Mouse (Mus musculus): ENCODE measurements around the gene Mrpl4. TPM values are rescaled to one million over a fixed set of nuclear protein-coding genes. Genes with fewer than 3 reads are reported as not detected.
"Not testable (repeated sequence)": the region's sequence is repeated elsewhere in the genome, so short reads cannot be mapped to it uniquely, and the experiment has no call there.

The Mrpl4 gene
- total and polyA plus RNA-seq, 3 experiments = 38.4 to 129 (median 39.1) TPM

DNA sequence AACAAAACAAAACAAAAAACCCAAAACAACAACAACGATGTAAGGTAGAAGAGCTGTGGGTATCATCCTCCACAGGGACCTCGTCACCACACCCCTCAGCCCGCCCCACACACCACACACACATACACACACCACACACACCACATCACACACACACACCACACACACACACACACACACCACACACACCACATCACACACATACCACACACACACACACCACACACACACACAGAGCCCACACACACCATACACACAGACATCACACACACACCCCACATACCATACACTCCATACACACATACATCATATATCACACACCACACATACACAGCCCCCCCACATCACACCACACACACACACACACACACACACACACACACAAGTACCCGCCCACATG, 11.0 kb upstream of the Mrpl4 start:
- no peak for DNase-seq (ENCODE audit: low spot score)

GRCm38 (mm10) chr9:20993165-20993898, 9.2 kb upstream of the Mrpl4 start:
- TF ChIP-seq POLR2AphosphoS5 (IDR thresholded peaks at IDR 0.05; ENCODE audit: insufficient replicate concordance, low read depth, low read length) (no peak), GATA1 (IDR thresholded peaks at IDR 0.05; ENCODE audit: borderline replicate concordance, low read length) (no peak), GATA2 (IDR thresholded peaks at IDR 0.05; ENCODE audit: borderline replicate concordance, low read depth, low read length) (no peak), CTCF (IDR thresholded peaks at IDR 0.05; ENCODE audit: low read depth, low read length) (no peak), TAL1 (conservative IDR thresholded peaks at IDR 0.05; ENCODE audit: low read depth, low read length) (no peak)
- H3K4me3 ChIP-seq (ENCODE audit: low read depth, low read length) = no peak overlapping the region
- peaks cover 8% of the 10 kb centered on the region for H3K27me3 ChIP-seq (ENCODE audit: insufficient read depth, low read length)
- H3K36me3 ChIP-seq (replicated peaks) = peaks cover 2% of the 10 kb centered on the region
- peaks cover 20% of the 10 kb centered on the region for H3K4me1 ChIP-seq (ENCODE audit: insufficient read depth, low read depth, low read length)
- no peak for ATAC-seq (ENCODE audit: extremely low read depth, insufficient number of reproducible peaks, low FRiP score, poor library complexity, severe bottlenecking)
- no peaks in the 10 kb centered on the region for H3K9me3 ChIP-seq (replicated peaks)
- no peak for DNase-seq (ENCODE audit: low spot score)

More for the DNA sequence above, 11.0 kb upstream of the Mrpl4 start:
- peaks cover 21% of the 10 kb centered on the region for H3K27me3 ChIP-seq (ENCODE audit: insufficient read depth, low read length)
- no peak for ATAC-seq (ENCODE audit: extremely low read depth, insufficient number of reproducible peaks, low FRiP score, poor library complexity, severe bottlenecking)
- H3K36me3 ChIP-seq (replicated peaks) = peaks cover 2% of the 10 kb centered on the region
- H3K9me3 ChIP-seq (replicated peaks) = no peaks in the 10 kb centered on the region
- TF ChIP-seq CTCF (IDR thresholded peaks at IDR 0.05; ENCODE audit: low read depth, low read length) (no peak), POLR2AphosphoS5 (IDR thresholded peaks at IDR 0.05; ENCODE audit: insufficient replicate concordance, low read depth, low read length) (no peak), GATA2 (IDR thresholded peaks at IDR 0.05; ENCODE audit: borderline replicate concordance, low read depth, low read length) (no peak), GATA1 (IDR thresholded peaks at IDR 0.05; ENCODE audit: borderline replicate concordance, low read length) (no peak), TAL1 (conservative IDR thresholded peaks at IDR 0.05; ENCODE audit: low read depth, low read length) (no peak)
- peaks cover 16% of the 10 kb centered on the region for H3K4me1 ChIP-seq (ENCODE audit: insufficient read depth, low read depth, low read length)
- H3K4me3 ChIP-seq (ENCODE audit: low read depth, low read length) = no peak overlapping the region

GRCm38 (mm10) chr9:20995069-20995468, 7.5 kb upstream of the Mrpl4 start:
- TF ChIP-seq POLR2AphosphoS5 (IDR thresholded peaks at IDR 0.05; ENCODE audit: insufficient replicate concordance, low read depth, low read length) (no peak), GATA1 (IDR thresholded peaks at IDR 0.05; ENCODE audit: borderline replicate concordance, low read length) (no peak), GATA2 (IDR thresholded peaks at IDR 0.05; ENCODE audit: borderline replicate concordance, low read depth, low read length) (no peak), CTCF (IDR thresholded peaks at IDR 0.05; ENCODE audit: low read depth, low read length) (no peak), TAL1 (conservative IDR thresholded peaks at IDR 0.05; ENCODE audit: low read depth, low read length) (no peak)
- Histone ChIP-seq H3K4me1 (ENCODE audit: insufficient read depth, low read depth, low read length) (peaks cover 18% of the 10 kb centered on the region), H3K27me3 (ENCODE audit: insufficient read depth, low read length) (no peaks in the 10 kb centered on the region), H3K36me3 (replicated peaks) (peaks cover 7% of the 10 kb centered on the region), H3K9me3 (replicated peaks) (no peaks in the 10 kb centered on the region), H3K4me3 (ENCODE audit: low read depth, low read length) (no peak overlapping the region)
- ATAC-seq (ENCODE audit: extremely low read depth, insufficient number of reproducible peaks, low FRiP score, poor library complexity, severe bottlenecking) (no peak), DNase-seq (ENCODE audit: low spot score) (no peak)

DNA sequence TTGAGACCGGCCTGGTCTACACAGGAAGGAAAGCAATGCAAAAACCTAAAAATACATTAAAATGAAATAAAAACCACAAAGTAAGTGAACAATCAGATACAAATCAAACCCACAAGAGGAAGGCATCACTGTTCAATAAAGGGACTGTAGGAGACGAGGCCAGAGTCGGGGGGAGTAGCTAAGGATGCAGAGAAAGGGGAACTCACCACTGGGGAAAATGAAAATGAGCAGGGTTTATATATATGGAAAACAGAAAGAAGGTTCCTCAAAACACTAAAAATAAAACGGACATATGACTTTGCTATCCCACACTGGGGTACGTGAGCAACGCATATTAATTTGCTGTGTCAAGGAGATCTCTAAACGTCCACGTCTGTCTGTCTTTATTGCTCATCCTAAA, 5.5 kb upstream of the Mrpl4 start:
- Histone ChIP-seq H3K4me1 (ENCODE audit: insufficient read depth, low read depth, low read length) (peaks cover 17% of the 10 kb centered on the region), H3K36me3 (replicated peaks) (peaks cover 7% of the 10 kb centered on the region), H3K27me3 (ENCODE audit: insufficient read depth, low read length) (no peaks in the 10 kb centered on the region), H3K4me3 (ENCODE audit: low read depth, low read length) (no peak overlapping the region), H3K9me3 (replicated peaks) (no peaks in the 10 kb centered on the region)
- ATAC-seq (ENCODE audit: extremely low read depth, insufficient number of reproducible peaks, low FRiP score, poor library complexity, severe bottlenecking) = peak; percentile 37
- TF ChIP-seq TAL1 (conservative IDR thresholded peaks at IDR 0.05; ENCODE audit: low read depth, low read length) (no peak), GATA2 (IDR thresholded peaks at IDR 0.05; ENCODE audit: borderline replicate concordance, low read depth, low read length) (no peak), POLR2AphosphoS5 (IDR thresholded peaks at IDR 0.05; ENCODE audit: insufficient replicate concordance, low read depth, low read length) (no peak), CTCF (IDR thresholded peaks at IDR 0.05; ENCODE audit: low read depth, low read length) (no peak), GATA1 (IDR thresholded peaks at IDR 0.05; ENCODE audit: borderline replicate concordance, low read length) (no peak)
- DNase-seq (ENCODE audit: low spot score) = no peak

DNA sequence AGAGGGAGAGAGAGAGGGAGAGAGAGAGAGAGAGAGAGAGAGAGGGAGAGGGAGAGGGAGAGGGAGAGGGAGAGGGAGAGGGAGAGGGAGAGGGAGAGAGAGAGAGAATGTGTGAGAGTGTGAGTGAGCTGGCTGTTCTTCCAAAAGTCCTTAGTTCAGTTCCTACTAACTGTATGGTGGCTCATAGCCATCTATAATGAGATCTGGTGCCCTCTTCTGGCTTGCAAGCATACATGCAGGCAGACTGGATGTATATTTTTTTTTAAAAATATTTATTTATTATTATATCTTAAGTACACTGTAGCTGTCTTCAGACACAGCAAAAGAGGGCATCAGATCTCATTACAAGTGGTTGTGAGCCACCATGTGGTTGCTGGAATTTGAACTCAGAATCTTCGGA, 4.2 kb upstream of the Mrpl4 start:
- H3K36me3 ChIP-seq (replicated peaks); H3K4me3 ChIP-seq (ENCODE audit: low read depth, low read length); H3K27me3 ChIP-seq (ENCODE audit: insufficient read depth, low read length); H3K9me3 ChIP-seq (replicated peaks); ATAC-seq (ENCODE audit: extremely low read depth, insufficient number of reproducible peaks, low FRiP score, poor library complexity, severe bottlenecking); DNase-seq (ENCODE audit: low spot score): not testable (repeated sequence)
- 0 out of 2 replicates have a peak, but pooled peaks have one; percentile 10 for TF ChIP-seq CTCF (IDR thresholded peaks at IDR 0.05; ENCODE audit: low read depth, low read length)
- peaks cover 23% of the 10 kb centered on the region for H3K4me1 ChIP-seq (ENCODE audit: insufficient read depth, low read depth, low read length)

DNA sequence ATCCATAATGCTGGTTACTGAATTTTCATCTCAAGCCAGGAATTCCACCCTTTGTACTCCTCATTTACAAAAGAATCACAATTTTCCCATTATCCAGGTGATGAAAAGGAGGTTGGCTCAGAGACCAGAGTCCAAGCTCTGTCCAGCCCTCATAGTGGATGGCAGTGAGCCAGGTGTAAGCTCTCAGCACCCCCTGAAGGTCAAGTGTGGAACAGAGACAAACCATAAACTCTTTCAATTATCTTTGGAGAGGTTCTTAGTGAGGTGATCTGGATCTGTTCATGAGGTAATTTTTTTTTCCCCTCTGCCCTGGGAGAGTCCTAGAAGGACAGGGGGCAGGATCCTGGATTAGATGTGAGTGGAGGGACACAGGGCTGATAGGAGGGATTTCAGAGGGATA, 1.7 kb upstream of the Mrpl4 start:
- TF ChIP-seq POLR2AphosphoS5 (IDR thresholded peaks at IDR 0.05; ENCODE audit: insufficient replicate concordance, low read depth, low read length) (no peak), GATA2 (IDR thresholded peaks at IDR 0.05; ENCODE audit: borderline replicate concordance, low read depth, low read length) (no peak)
- no peaks in the 10 kb centered on the region for H3K27me3 ChIP-seq (ENCODE audit: insufficient read depth, low read length)
- ATAC-seq (ENCODE audit: extremely low read depth, insufficient number of reproducible peaks, low FRiP score, poor library complexity, severe bottlenecking) (no peak), DNase-seq (ENCODE audit: low spot score) (no peak)
- H3K4me3 ChIP-seq (ENCODE audit: low read depth, low read length) = no peak overlapping the region
- H3K9me3 ChIP-seq (replicated peaks) = no peaks in the 10 kb centered on the region
- peaks cover 24% of the 10 kb centered on the region for H3K36me3 ChIP-seq (replicated peaks)
- H3K4me1 ChIP-seq (ENCODE audit: insufficient read depth, low read depth, low read length) = peaks cover 27% of the 10 kb centered on the region
